Mouse (Mus musculus): ENCODE measurements around the gene Sh3tc1.

GRCm38 (mm10) chr5:35768525-35768924, 28.7 kb upstream of the Sh3tc1 start:
- TF ChIP-seq CTCF (IDR thresholded peaks at IDR 0.05; ENCODE audit: control insufficient read depth, insufficient read depth, low read length) (no peak), POLR2A (IDR thresholded peaks at IDR 0.05; ENCODE audit: borderline replicate concordance, control insufficient read depth, low read depth, low read length) (no peak)

Measured in bone marrow, adult 2 months (tissue).